Mouse (Mus musculus): Measurements from ENCODE around the gene Nxf2.
"Not testable (repeated sequence)": the region's sequence is repeated elsewhere in the genome, so short reads cannot be mapped to it uniquely, and the experiment has no call there.

Gene Nxf2

DNA sequence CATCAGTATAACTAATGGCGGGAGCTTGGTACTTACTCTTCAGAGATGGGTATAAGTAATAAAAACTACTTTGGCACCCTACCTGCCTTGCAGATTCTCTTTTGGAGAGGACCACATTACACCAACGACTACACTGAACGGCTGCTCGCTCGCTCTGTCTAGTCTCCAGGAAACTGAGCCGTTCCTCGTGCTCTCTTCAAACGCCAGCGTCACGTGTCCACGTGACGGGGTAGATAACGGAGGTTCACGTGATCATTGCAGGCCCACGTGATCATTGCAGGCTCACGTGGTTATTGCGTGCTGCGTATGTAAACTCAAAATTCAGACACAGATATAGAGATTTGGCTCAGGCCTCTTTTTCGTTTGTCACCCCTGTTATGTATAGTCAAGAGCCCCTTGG lies at the start of gene Nxf2:
Gene Nxf2 (minus strand): TSS at position 209 of the 400 bp plus-strand sequence.
- no peak for DNase-seq

DNA sequence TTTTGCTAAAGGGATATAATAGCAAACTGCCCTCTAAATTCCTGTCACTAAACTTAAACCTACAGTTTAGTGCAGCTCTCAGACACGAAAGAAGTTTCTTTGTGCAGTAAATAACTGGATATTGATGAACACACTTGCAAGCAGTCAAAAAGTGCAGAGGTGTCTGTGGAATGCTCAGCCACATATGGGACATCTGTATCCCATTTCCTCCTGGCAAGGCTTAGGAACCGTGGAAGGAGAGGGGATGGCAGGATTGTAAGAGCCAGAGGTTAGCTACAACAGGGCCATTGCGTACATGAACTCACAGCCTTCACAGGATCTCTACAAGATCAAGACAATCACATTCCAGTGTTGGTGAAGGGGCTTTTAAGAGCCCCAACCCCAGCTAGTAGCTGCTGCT lies 46.8 kb upstream of the Nxf2 start:
- DNase-seq, result no peak

GRCm38 (mm10) chrX:135009471-135009815 lies 44.9 kb upstream of the Nxf2 start:
- DNase-seq, result no peak

GRCm38 (mm10) chrX:135008720-135009470 lies 44.3 kb upstream of the Nxf2 start, which contains the start of gene Zmat1:
TSS of gene Zmat1 (minus strand) at chrX:135009209.
- DNase-seq, result peak; percentile 94

- no peak for DNase-seq
Measured at GRCm38 (mm10) chrX:135008021-135008420, 43.5 kb upstream of the Nxf2 start.

- peak; percentile 10 for DNase-seq
Measured at GRCm38 (mm10) chrX:134963305-134964094, 1.1 kb downstream of the Nxf2 start.

- DNase-seq, result no peak
Measured at GRCm38 (mm10) chrX:134930361-134930760, 34.2 kb downstream of the Nxf2 start.

- DNase-seq, result no peak
Measured at GRCm38 (mm10) chrX:134929927-134930326, 34.6 kb downstream of the Nxf2 start.

- no peak for DNase-seq
Measured at GRCm38 (mm10) chrX:134925058-134925457, 39.5 kb downstream of the Nxf2 start.

- DNase-seq, result no peak
Measured at GRCm38 (mm10) chrX:134923675-134924424, 40.7 kb downstream of the Nxf2 start.

DNA sequence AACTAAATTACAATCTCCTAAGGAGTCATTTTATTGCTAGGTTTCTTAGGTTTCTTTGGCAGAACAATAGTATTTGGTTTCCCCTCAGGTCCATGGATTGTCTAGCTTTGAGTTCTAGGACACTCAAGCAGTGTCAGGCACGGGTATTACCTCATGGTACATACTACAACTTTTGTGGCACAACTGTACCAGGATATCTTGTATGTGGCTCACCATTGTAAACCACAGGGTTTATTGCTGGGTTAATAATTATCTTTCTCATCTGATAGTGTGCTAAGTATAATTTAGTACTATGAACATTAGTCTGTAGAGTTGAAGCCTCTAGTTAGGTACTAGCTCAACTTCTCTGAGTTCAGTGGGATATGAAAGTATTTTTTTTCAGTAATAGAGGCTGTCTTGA lies 45.3 kb downstream of the Nxf2 start:
- DNase-seq, result no peak

DNA sequence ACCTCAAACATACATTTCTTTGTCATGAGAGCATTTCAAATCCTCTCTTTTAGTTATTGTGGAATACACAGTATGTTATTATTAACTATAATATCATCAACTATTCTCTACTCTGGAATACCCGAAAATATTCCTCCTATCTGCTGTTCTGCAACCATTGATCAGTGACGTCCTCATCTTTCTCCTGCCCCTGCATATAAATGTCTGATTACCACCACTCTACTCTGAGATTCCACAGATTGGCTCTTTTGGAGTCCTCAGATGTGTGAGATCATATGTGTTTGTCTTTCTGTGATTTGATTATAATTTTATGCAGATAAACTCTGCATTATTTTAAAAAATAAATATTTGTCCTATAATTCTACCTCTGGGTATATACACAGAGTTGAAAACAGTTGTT lies 48.8 kb downstream of the Nxf2 start:
- DNase-seq, result no peak

- DNase-seq, result not testable (repeated sequence)
Measured at GRCm38 (mm10) chrX:134915315-134915714, 49.2 kb downstream of the Nxf2 start.

- no peak for DNase-seq
Measured at GRCm38 (mm10) chrX:134914851-134915250, 49.7 kb downstream of the Nxf2 start.

GRCm38 (mm10) chrX:134913234-134913936 lies 51.2 kb downstream of the Nxf2 start:
- DNase-seq, result peak; percentile 4

GRCm38 (mm10) chrX:134912805-134913204 lies 51.7 kb downstream of the Nxf2 start:
- DNase-seq, result no peak

DNA sequence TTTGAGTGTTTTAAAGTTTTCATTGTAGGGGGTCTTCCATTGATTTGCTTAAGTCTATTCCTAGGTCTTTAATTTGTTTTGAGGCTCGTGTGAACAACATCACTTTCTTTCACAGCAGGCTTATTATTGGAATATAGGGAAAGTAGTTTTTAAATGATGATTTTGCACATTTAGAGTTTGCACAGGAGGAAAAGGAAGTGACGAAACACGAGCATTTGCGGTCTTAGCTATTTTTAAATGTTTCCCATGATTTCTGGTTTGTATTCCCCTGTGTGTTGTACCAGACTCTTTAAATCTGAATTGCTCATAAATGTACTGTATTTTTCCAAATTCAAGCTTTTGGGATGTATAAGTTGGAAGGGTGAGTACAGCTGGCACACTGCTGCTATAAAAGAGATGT lies 54.2 kb downstream of the Nxf2 start:
- no peak for DNase-seq
